Mouse (Mus musculus): ENCODE measurements around the gene Ncf4.

Gene Ncf4

GRCm38 (mm10) chr15:78244695-78245492, at the start of gene Ncf4:
Gene Ncf4, plus strand, starts transcription at chr15:78244801.
- peak; percentile 61 for DNase-seq (ENCODE audit: low read depth)

DNA sequence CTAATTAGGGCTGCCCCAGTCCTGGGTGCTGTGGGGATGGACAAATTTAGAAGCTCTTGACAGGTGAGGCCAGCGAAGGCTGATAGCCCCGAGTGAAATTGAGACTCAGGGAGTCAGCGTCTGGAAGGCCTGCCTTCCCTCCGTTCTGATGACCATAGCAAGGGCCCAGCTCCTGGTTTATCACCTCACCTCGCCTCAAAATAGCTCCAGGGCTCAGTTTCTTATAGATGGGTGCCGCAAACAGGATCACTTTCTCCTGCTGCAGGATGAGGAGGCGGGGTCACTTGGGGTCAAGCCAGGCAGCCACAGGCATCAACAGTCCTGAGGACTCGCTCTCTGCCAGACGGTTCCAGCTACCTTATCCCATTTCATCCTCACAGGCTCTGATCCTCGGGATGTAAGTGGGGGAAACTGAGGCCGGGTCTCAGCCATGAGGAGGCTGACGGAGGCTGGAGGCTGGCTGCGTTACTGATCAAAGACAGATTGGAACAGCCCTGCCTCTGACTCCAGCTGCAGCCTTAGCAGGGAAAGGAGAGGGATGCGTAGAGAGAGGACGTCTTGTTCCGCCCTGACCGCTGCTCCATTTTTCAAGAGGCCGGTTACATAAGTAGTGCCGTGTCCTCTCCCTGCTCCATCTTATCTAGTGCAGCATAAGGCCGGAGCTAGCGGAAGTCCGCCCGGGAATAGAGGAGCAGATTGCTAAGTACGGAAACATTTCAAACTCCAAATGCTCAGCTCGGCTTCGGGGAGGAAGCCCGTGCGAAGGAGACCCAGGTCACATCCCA, 49.3 kb upstream of the Ncf4 start:
- DNase-seq (ENCODE audit: low read depth) = no peak

DNA sequence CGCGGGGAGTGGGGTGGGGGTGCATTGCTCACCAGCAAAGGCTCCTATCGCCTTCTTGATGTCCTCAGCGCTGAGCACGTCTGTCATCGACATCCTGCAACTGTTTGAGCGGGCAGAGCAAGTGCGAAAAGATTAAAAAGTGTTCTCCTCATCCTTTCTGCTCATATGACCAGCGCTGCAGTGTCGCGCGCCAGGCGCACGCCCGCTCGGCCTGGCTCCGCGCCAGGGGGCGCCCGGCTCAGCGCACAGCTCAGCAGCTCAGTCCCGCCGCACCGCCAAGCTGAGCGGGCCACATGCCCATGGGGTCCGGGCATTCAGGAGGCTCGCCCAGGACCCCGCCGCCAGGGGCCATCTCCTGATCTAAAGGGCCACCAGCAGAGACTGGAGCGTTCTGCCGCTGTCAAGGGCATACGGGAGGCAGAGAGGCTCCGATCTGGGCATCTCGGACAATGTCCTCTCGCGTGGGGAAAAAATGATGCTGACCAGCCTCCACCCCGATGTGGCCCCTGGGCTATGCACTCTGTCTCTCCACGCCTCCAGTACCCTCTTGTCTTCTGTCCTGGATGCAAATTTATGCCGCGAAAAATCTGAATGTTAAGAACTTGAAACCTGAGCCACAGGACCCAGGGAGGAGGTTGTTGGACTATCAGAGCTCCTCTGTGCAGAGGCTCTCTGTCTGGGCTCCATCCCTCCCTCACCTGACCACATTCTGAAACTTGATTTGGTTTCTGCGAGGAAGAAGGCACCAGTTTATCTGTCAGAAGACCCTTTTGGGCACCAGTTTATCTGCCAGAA, 40.4 kb upstream of the Ncf4 start:
- DNase-seq (ENCODE audit: low read depth) = no peak

GRCm38 (mm10) chr15:78205192-78205591, 39.4 kb upstream of the Ncf4 start:
- no peak for DNase-seq (ENCODE audit: low read depth)

DNA sequence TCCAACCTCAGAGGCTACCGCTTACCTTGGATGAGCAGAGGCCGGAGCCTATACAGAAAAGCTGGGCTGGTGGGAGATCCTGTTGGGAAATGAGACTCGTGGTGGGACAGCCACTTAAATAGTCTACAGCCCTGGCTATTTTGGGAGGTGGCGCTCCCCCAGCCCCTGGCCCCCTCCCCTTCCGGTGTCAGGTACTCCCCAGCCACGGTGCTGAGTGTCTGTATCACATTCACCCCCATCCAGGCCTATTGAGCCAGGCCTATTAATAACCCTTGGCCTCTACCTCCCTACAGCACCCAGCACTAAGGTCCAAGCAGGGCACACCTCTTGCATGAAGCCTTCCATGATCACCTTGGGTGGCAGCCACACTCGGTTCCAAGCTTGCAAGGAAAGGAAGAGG, 38.3 kb upstream of the Ncf4 start, which contains the start of gene Pvalb:
Pvalb (minus strand) TSS at position 89 of the 400 bp plus-strand sequence.
- DNase-seq (ENCODE audit: low read depth) = no peak

DNA sequence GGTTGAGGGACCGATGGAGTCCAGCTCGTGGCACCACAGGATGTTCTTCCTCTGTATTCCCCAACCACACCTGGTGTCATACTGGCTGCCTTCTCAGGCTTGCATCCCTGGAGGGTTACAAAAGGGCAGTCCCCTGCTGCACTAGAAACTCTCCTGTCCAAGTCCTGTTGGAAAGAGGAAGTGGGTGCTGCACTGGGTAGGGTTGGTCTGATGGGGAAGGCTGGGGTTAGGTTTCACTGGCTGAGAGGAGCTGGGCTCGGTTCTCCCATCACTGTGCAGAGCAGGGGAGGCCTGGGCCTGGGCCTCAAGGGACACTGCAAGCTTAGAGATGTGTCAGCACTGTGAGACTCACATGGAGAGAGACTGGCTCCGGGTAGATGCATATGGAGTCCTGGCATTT, 34.4 kb upstream of the Ncf4 start:
- DNase-seq (ENCODE audit: low read depth) = no peak

DNA sequence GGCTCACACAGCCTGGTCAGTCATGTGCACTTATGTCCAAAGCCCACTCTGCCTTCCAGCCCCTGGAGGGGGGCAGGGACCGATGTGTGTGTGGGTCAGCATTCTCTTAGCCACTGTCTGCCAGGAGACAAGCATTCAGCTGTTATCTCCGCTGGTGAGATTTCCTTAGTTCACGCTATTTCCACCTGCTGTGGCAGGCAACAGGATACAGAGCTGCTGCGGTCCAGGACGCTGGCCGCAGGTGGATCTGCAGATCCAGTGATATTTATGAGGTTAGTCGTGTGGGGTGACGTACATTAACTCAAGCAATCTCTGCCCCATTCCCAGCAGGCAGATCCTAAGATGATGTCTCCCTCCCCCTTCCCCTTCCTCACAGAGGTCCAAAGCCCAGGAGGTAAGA, 33.2 kb upstream of the Ncf4 start:
- DNase-seq (ENCODE audit: low read depth) = no peak

DNA sequence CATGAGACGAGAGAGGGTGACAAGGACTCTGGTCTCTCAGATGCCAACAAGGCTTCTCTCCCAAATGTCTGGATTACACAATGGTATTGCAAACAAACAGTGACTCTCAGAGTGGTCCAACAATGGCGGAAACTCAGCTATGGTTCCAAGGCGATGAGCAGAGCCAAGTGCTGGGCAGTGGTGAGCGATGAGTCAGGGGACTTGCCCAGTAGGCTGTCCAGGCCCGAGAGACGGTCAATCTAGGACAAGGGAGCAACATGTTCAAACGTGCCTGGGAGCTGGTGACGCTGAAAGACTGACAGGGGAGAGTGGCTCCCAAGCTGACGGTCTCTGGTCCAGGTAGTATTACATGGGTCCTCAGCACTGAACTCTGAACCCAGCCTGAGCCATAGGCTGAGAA, 29.3 kb upstream of the Ncf4 start:
- no peak for DNase-seq (ENCODE audit: low read depth)

DNA sequence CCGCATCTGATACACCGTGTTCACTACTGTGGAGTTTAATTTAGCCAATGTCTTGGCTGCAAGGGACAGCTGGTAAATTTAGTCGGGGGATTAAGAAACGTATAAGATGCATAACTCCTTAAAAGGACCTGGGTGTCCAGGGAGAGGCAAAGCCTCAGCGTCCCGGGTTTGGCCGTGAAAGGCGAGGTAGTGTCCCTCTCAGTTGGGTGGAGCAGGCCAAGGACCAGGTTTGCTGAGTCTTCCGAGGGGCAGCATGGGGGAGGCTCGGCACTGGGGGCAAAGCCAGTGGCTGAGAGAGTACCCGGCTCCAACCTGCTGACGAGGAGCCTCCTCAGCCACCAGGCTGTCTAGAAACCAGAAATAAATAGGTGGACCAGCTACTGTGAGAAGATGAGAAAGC, 16.8 kb upstream of the Ncf4 start:
- no peak for DNase-seq (ENCODE audit: low read depth)

- no peak for DNase-seq (ENCODE audit: low read depth)
Measured at GRCm38 (mm10) chr15:78231346-78232331, 13.0 kb upstream of the Ncf4 start.

GRCm38 (mm10) chr15:78234823-78235509, 9.6 kb upstream of the Ncf4 start:
- no peak for DNase-seq (ENCODE audit: low read depth)

DNA sequence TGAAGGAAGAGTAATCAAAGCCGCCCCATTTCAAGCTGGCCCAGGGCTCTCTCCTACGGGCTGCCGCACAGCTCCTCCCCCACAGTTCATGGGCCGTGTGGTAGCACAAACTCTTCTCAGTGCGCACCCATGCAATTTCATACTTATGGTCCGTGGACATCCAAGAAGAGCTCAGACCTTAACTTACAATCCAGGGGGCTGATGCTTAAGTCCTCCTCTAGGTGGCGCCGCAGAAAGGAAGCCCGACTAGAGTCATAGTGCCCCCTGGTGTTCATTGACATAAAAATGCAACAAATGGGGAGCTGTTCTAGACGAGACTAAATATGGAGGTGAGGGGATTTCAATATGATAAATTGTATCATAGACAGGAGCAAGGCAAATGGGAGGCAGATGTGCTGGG, 5.1 kb upstream of the Ncf4 start:
- DNase-seq (ENCODE audit: low read depth) = peak; percentile 86

GRCm38 (mm10) chr15:78239956-78240617, 4.5 kb upstream of the Ncf4 start:
- no peak for DNase-seq (ENCODE audit: low read depth)

DNA sequence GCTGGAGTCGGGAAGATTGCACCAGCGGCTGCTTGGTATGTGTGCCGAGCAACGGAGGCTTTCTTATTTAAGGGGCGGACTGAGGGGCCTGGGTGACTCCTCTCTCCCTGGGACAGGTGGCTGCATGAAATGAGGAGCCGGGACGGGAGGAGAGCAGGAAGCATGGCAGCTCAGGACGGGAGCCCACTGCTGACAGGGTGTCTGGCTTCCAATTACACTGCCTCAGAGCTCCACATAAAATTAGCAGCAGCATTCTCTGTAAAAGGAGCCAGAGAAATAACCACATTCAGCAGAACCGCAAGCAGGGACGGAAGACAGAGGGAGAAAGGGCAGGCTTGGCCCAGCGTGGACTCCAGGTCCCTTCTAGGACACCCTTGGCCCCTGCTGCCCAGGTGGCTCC, 3.3 kb upstream of the Ncf4 start:
- no peak for DNase-seq (ENCODE audit: low read depth)

DNA sequence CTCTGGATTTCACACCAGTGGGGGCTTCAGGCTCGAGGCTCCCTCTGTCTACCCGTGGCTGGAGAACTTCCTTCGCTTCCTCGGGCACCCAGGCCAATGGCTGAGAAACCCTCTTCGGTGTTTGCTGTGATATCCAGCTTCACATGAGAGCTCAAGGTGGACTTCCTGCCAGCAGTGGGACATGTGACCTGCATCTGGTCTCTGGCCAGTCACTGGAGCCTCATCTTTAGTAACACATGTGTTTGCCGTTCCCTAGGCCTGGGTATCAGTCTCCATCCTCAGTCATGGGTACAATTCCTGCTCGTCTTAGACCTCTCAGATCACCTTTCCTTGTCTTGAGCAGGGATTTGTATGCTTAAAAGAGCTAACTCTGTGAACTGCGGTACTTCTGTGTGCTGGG, 1.5 kb upstream of the Ncf4 start:
- DNase-seq (ENCODE audit: low read depth) = no peak

- no peak for DNase-seq (ENCODE audit: low read depth)
Measured at GRCm38 (mm10) chr15:78243774-78244173, 827 bp upstream of the Ncf4 start.

DNA sequence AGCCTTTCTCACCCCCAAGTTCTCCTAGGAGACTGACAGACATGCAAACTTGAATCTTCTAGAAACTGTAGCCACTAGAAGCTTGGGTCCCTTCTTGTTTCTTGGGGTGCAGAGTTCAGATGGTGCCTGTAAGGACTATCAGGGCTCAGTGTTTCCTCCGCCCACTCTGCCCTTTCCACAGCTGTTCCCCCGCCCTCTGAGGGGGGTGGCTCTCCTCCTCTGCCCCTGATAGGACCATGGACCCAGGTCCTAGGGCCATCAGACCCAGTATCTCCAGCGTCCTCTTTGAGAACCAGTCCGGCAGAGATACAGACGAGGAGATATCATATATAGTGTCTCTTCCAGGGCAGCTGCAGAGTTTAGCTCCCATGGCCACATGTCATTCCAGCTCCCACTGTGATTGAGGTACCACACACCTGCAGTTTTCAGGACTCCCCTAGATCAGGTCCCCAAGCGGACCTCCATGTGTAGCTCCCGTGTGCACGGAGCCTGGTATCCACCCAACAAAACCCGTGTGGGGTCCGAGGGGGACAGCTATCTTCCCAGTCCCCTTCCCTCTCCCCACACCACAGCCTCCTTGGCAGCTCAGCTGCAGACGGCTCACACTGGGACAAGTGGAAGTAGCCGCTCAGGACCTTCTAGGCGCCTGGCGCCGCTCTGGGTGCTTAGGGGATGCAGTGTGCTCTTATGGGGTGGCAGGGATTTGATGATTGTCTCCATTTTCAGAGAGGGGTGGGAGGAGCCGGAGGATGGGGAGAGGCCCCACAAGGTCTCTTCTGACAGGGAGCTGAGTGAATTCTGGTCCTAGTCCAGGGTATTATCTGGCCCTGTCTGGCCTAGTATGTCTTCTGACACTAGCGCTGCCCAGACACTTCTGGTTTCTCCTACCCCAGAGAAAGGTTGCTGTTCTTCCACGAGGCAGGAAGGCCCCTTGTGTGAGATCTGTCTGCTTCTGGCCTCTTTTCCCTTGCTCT, 1.8 kb downstream of the Ncf4 start:
- DNase-seq (ENCODE audit: low read depth) = no peak

GRCm38 (mm10) chr15:78247659-78248058, 3.1 kb downstream of the Ncf4 start:
- no peak for DNase-seq (ENCODE audit: low read depth)

DNA sequence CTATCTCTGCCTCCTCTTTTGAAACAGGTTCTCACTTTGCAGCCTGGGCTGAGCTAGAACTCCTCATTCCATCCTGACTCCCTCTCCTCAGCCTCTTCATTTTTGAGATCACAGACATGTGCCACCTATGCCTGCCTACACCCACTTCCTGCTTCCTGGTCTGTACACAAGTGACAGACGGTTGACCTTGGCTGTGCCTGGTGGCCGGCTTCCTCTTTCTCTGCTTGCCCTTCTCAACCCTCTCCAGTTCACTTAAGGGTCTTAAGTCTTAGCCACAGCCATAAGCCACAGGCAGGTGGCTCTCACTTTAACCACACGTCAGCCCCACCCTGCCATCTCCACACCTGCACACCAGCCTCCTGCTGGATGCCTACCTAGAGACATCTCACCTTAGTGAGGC, 3.8 kb downstream of the Ncf4 start:
- no peak for DNase-seq (ENCODE audit: low read depth)

Data from c-Kit-positive CD71-negative TER-119-negative erythroid progenitor cells, embryonic 14.5 days (primary cell).